Mouse (Mus musculus) G1E (cell line): ENCODE results near the gene P2ry2.

ENCODE experiments used
- CTCF ChIP-seq: IDR thresholded peaks from 2 replicates; pipeline ENCODE4 v1.5.1; 2012; ENCODE audit warnings: low read depth, low read length, inconsistent platforms, mixed read lengths
- GATA1 ChIP-seq: IDR thresholded peaks from 2 replicates; pipeline ENCODE4 v1.6.1; 2012; ENCODE audit warnings: borderline replicate concordance, low read length, inconsistent platforms, mixed read lengths
- POLR2AphosphoS5 ChIP-seq: IDR thresholded peaks from 2 replicates; pipeline ENCODE4 v1.6.1; 2012; ENCODE audit warnings: low read depth, low read length, inconsistent platforms; ENCODE audit not compliant: insufficient replicate concordance
- TAL1 ChIP-seq: conservative IDR thresholded peaks from 2 replicates; pipeline ENCODE4 v1.6.1; 2012; ENCODE audit warnings: low read depth, low read length, inconsistent platforms, mixed read lengths

GRCm38 (mm10) chr7:101017021-101017461 is 4.4 kb upstream of the P2ry2 start:
- no peak for TF ChIP-seq GATA1
- TF ChIP-seq CTCF, result no peak
- no peak for TF ChIP-seq POLR2AphosphoS5
- no peak for TF ChIP-seq TAL1
